Mouse (Mus musculus): ENCODE data around the gene Rabggta.

DNA sequence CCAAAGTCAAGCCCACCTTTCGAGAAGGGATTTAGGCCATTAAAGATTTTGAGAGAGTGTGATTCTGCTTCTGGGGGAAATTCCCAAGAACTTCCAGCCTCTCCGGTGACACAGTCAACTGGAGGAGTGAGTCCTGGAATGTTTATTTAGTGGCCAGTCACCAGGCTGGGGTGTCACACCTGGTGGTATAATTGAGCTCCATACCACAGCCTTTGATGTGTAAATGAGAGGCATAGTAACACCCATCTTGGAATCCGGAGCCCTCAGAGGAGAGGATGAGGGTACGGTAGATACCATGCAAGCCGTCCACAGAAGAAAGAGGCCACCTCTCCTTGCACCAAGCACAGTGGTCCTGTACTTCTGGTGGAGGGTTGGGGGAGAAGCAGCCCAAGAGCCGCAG, 19.3 kb downstream of the Rabggta start:
- TF ChIP-seq POLR2A (IDR thresholded peaks at IDR 0.05; ENCODE audit: insufficient read length, low read depth) (no peak), POLR2AphosphoS2 (IDR thresholded peaks at IDR 0.05; ENCODE audit: insufficient read length, low read depth) (no peak), MAX (IDR thresholded peaks at IDR 0.05; ENCODE audit: low read depth) (no peak), USF1 (IDR thresholded peaks at IDR 0.05; ENCODE audit: low read depth) (no peak), CEBPB (IDR thresholded peaks at IDR 0.05; ENCODE audit: insufficient read depth, poor library complexity, severe bottlenecking) (no peak), TCF3 (IDR thresholded peaks at IDR 0.05; ENCODE audit: insufficient read length, low read depth) (no peak), SRF (IDR thresholded peaks at IDR 0.05; ENCODE audit: control insufficient read depth, insufficient read length, low read depth) (no peak), MYOG (IDR thresholded peaks at IDR 0.05; ENCODE audit: control insufficient read depth in 1 of 3, insufficient read depth in 1 of 3, insufficient read length in 2 of 3, low read depth in 2 of 3) (no peak), TCF12 (IDR thresholded peaks at IDR 0.05; ENCODE audit: insufficient read depth, poor library complexity, severe bottlenecking) (no peak), REST (IDR thresholded peaks at IDR 0.05; ENCODE audit: insufficient read depth, insufficient read length) (no peak), E2F4 (IDR thresholded peaks at IDR 0.05; ENCODE audit: insufficient read depth) (no peak), MYOD1 (IDR thresholded peaks at IDR 0.05; ENCODE audit: control insufficient read depth in 1 of 3, insufficient read length in 2 of 3, low read depth in 2 of 3) (no peak)

Measured in myocyte (in vitro differentiated cells).